Mouse (Mus musculus): ENCODE data around the gene Gm2115.

- TF ChIP-seq CTCF (conservative IDR thresholded peaks at IDR 0.05; ENCODE audit: insufficient read depth, insufficient read length, low read depth, low read length) (no peak), POLR2A (IDR thresholded peaks at IDR 0.05; ENCODE audit: low read depth, low read length) (no peak)
These were observed 50.1 kb downstream of the Gm2115 start for GRCm38 (mm10) chr7:84578841-84579240.
